Mouse (Mus musculus) brain, embryonic 18.5 days (tissue): Measurements from ENCODE around the gene Defa26.
"Not testable (repeated sequence)": the region's sequence is repeated elsewhere in the genome, so short reads cannot be mapped to it uniquely, and the experiment has no call there.

Source experiments
- DNase-seq: peaks from one replicate; pipeline ENCODE4 v3.0.0-alpha.2; 2012; ENCODE audit warnings: low read depth, low spot score

Defa26 gene

GRCm38 (mm10) chr8:21617883-21618282 is at the start of gene Defa26:
Gene Defa26, plus strand, starts transcription at chr8:21618183.
- DNase-seq, result not testable (repeated sequence)

DNA sequence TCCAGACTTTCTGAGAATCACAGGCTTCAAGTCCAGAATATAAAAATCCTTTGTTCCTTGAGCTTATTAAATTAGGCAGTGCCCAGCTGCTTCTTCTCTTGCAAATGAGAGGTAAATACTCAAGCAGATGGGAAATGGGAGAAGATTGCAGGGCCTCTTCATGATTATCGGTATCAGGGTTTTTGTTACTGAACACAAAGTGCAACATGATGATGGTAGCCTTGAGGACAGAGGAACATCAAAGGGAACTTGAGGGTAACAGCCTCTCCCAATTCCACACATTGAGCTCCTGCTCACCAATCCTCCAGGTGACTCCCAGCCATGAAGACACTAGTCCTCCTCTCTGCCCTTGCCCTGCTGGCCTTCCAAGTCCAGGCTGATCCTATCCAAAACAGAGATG is 35.3 kb upstream of the Defa26 start, which contains the start of gene Defa28:
TSS of gene Defa28 (plus strand) at position 301 of the 400 bp plus-strand sequence.
- DNase-seq, result not testable (repeated sequence)

- DNase-seq, result not testable (repeated sequence)
These were observed 23.6 kb upstream of the Defa26 start, which contains the start of gene Gm7861 for GRCm38 (mm10) chr8:21594408-21594807. Gene Gm7861, minus strand, starts transcription at chr8:21594508.

GRCm38 (mm10) chr8:21655480-21655879 is 37.5 kb downstream of the Defa26 start, which contains the start of gene Defa17:
Gene Defa17, plus strand, starts transcription at chr8:21655780.
- not testable (repeated sequence) for DNase-seq

DNA sequence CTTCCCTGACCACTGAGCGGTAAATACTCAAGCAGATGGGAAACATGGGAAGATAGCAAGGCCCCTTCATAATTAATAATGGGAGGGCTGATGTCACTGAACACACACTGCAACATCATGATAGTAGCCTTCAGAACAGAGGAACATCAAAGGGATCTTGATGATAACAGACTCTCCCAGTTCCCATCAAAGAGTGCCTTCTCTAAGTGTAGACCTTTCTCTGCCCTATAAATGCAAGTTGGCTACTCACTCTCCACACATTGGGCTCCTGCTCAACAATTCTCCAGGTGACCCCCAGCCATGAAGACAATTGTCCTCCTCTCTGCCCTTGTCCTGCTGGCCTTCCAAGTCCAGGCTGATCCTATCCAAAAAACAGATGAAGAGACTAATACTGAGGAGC is 47.5 kb downstream of the Defa26 start, which contains the start of gene Defa34:
TSS of gene Defa34 (plus strand) at position 301 of the 400 bp plus-strand sequence.
- not testable (repeated sequence) for DNase-seq
